Mouse (Mus musculus): ENCODE measurements at regions not wholly inside any gene's neighbourhood (a gene's known extent, or its start where the extent isn't known, plus 50 kb on each side); places are given as distances from the start of the nearest gene placed in this dataset.

DNA sequence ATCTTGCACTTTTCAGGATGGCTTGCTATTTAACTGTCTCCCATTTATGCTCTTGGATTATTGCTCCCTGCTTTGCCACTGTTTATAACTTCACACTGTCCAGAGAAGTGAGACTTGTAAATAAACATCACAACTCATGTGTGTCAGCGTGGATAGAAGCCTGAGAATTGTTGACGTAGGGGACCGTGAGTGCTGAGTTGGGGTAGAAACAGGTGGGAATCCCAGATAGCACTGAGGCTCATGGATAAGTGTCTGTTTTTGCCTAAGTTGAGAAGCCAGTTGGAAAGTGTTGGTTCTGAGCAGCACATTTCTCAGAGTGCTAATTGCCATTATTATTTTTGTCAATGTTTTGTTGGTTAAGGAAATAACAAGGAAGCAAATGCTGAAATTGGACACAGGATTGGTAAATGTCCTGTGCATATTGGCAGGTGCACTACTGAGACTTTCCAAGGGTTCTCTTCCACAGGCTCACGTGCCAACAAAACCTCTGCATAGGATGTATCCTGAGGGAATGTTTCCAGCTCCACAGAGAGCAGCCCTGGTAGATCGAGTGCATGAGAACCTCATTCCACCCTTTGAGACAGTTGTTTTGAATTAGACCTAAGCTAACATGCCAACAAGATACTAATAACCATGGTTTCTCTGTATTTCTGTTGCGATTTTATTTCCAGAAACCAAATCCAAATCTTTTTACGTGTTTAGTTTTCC, 74.3 kb upstream of the Grb10 start:
- Histone ChIP-seq H3K9me3 (replicated peaks) (no peaks in the 10 kb centered on the region), H3K4me2 (replicated peaks) (no peak overlapping the region), H3K9ac (no peak overlapping the region), H3K27me3 (no peaks in the 10 kb centered on the region), H3K36me3 (no peaks in the 10 kb centered on the region), H3K27ac (replicated peaks) (no peak overlapping the region), H3K4me3 (replicated peaks) (no peak overlapping the region), H3K4me1 (no peaks in the 10 kb centered on the region)
- WGBS: 58% methylated on average over 7 of the region's 7 CpGs
- ATAC-seq (ENCODE audit: insufficient number of reproducible peaks, low FRiP score, low TSS enrichment, low read depth): peak; percentile 65; the same call in 1 of the 2 replicates

DNA sequence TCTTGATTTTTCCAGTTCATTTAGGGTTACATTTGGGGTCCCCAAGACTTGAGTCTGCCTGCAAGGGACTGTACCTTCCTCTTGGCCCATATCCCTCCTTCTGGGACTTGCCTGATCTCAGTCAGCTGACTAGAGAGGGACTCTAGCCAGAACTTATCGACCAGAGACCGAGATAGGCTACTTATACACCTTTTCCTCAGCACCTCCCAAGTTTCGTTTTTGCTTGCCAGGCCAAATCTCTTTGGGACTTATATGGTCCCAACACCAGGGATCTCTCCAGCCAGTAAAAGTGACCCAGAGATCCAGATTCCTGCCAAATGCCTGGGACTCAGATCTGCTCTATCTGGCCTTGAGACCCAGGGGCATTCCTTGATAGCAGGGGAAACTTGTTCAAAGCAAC, 69.2 kb upstream of the Grb10 start:
- no peaks in the 10 kb centered on the region for H3K9me3 ChIP-seq (replicated peaks)
- H3K4me2 ChIP-seq (replicated peaks): no peak overlapping the region
- H3K9ac ChIP-seq: no peak overlapping the region
- no peaks in the 10 kb centered on the region for H3K27me3 ChIP-seq
- H3K36me3 ChIP-seq: no peaks in the 10 kb centered on the region
- no peak for ATAC-seq (ENCODE audit: insufficient number of reproducible peaks, low FRiP score, low TSS enrichment, low read depth)
- no peak overlapping the region for H3K4me3 ChIP-seq (replicated peaks)
- H3K4me1 ChIP-seq: no peaks in the 10 kb centered on the region
- WGBS: 86% methylated on average over 3 of the region's 3 CpGs
- H3K27ac ChIP-seq (replicated peaks): no peak overlapping the region

DNA sequence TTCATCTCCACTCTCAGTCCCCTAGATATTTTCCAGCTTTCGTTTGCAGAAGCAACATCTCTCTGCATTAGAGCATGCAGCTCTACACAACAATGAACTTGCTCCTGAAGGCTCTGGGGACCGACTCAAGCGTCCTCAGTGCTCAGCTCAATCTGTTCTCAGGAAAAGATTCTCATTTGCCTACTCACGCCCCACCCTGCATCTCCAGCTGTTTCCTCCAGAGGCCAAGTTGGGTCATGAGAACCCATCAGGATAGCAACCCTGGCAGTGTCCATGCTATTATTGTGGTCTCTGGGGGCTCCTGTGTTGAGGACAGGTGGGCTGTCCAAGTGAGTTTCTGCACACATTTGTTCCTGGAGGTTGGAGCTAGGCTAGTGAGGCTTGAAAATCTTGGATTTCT, 52.5 kb upstream of the Grb10 start:
- Histone ChIP-seq H3K4me2 (replicated peaks) (no peak overlapping the region), H3K4me1 (no peaks in the 10 kb centered on the region), H3K9ac (no peak overlapping the region), H3K9me3 (replicated peaks) (no peaks in the 10 kb centered on the region), H3K27me3 (no peaks in the 10 kb centered on the region), H3K4me3 (replicated peaks) (no peak overlapping the region), H3K27ac (replicated peaks) (no peak overlapping the region), H3K36me3 (no peaks in the 10 kb centered on the region)
- WGBS: 71% methylated on average over 4 of the region's 4 CpGs
- ATAC-seq (ENCODE audit: insufficient number of reproducible peaks, low FRiP score, low TSS enrichment, low read depth): no peak

DNA sequence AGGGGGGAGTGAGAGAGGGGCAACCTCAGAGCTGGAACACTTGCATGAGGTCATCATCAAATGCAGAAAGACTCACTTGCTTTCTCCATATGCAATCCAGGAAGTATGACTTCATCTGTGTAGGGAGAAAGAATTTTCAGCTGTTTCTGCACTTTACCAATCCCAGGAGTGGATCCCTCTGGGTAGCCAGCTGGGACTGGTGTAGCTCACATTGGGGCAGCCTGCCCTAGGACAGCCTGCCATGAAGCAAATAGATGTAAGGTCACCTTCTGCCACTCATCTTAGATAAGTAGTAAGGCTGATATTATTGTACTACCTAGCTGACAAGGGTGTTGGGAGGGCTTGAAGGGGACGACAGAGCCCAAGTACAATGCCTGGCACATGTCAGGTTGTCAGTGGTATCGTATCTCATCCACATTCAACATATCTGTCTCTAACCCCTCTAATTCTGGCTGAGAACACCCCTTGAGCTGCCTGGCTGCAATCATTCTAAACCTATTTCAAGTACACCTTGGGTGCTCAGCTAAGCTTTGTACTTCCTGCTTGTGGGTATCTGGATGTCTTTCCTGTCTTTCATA, 51.4 kb upstream of the Grb10 start:
- no peak overlapping the region for H3K9ac ChIP-seq
- no peaks in the 10 kb centered on the region for H3K4me1 ChIP-seq
- no peaks in the 10 kb centered on the region for H3K27me3 ChIP-seq
- no peak overlapping the region for H3K4me2 ChIP-seq (replicated peaks)
- no peak for ATAC-seq (ENCODE audit: insufficient number of reproducible peaks, low FRiP score, low TSS enrichment, low read depth)
- H3K36me3 ChIP-seq: no peaks in the 10 kb centered on the region
- no peak overlapping the region for H3K27ac ChIP-seq (replicated peaks)
- no peaks in the 10 kb centered on the region for H3K9me3 ChIP-seq (replicated peaks)
- H3K4me3 ChIP-seq (replicated peaks): no peak overlapping the region
- 80% methylated on average over 2 of the region's 2 CpGs for WGBS
